Mouse (Mus musculus) adrenal gland, adult 2 months (tissue): ENCODE data around the gene Defb25. TPM values are rescaled to one million over a fixed set of nuclear protein-coding genes. Genes with fewer than 3 reads are reported as not detected.

Experiments
- DNase-seq: peaks from one replicate; pipeline ENCODE4 v3.0.0; 2021
- polyA plus RNA-seq: library from polyadenylated mRNA; depleted of rRNA; stranded (reverse); fragments of >200 nt; gene quantifications from 2 replicates; pipeline ENCODE4 v1.2.3, GENCODE M21; 2012
- total RNA-seq, 2 experiments: library from RNA; stranded (reverse); gene quantifications; 2 replicates each; pipeline ENCODE4 v1.2.3; 2021

The Defb25 gene
- total and polyA plus RNA-seq, 3 experiments: 1.0 TPM; not detected in 2

GRCm38 (mm10) chr2:152626774-152627591, 4.1 kb upstream of the Defb25 start, which contains the start of gene Rem1:
Gene Rem1, plus strand, starts transcription at chr2:152626951.
- DNase-seq: peak; percentile 52

- no peak for DNase-seq
These were observed 2.4 kb upstream of the Defb25 start for GRCm38 (mm10) chr2:152625256-152625655.

GRCm38 (mm10) chr2:152624566-152624965, 1.7 kb upstream of the Defb25 start:
- peak; percentile 73 for DNase-seq

- no peak for DNase-seq
These were observed 702 bp downstream of the Defb25 start for GRCm38 (mm10) chr2:152622151-152622550.

DNA sequence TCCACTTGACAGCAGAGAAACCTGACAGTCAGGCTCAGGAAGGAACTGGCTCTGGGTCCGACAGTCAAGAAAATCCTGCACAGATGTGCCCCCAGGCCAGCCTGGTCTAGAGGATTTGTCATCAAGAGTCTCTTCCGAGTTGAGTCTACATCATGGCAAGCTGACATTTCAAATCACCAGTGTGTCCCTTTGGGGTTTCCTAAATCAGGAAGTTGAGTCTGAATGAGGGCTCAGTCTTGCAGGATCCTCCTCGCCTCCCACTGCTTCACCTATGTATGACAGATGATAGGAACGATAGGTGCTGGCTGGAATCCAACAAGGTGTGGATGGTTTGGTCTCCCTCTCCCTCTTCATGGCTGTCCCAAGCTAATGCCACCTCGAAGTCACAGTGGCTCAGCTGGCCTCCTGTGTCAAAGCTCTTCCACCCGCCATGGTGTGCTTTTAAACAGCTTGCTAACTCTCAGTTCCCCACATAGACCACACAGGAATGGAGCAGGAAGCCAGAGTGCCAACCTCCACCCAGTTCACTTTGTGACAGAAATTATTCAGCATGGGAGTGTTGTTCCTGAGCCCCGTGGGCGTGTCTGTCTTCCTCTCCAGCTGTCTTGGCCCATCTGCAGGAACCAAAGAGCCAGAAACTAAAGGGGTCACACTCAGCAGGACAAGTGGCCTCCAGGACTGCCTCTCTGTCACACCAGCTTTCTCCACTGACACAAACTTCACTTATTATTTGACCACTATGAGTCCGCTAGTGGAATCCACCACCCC, 2.3 kb downstream of the Defb25 start:
- no peak for DNase-seq

DNA sequence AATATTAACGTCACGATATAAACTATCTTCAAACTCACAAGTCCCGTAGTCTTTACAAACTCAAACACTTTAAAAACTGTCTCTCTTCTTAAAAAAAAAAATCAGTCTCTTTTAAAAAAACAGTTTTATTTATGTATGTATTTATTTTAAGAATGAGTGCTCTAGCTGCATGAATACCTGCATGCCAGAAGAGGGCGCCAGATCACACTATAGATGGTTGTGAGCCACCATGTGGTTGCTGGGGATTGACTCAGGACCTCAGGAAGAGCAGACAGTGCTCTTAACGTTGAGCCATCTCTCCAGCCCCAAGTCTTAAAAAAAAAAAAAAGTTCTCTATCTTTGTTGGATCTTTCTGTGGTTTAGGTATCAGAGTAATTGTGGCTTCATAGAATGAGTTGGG, 5.5 kb downstream of the Defb25 start:
- DNase-seq: no peak

DNA sequence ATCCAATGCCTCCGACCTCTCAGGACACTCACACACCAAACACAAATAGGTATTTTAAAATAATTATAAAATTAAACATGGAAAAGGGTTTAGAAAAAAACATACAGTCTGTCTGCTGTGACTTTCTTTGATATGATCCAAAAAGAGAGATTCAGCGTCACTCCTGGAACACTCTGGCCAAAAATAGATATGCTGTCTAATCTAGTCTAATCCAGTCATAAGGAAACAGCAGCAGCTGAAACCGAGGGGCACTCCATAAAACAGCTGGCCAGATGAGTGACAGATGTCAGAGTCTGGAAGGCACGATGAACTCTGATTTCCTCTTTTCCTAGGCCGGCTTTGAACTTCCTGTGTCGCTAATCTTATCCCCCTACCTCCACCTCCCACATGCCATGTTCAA, 6.4 kb downstream of the Defb25 start:
- no peak for DNase-seq

- DNase-seq: peak; percentile 66
These were observed 7.3 kb downstream of the Defb25 start for GRCm38 (mm10) chr2:152615563-152615962.

GRCm38 (mm10) chr2:152612193-152612592, 10.7 kb downstream of the Defb25 start:
- DNase-seq: no peak

DNA sequence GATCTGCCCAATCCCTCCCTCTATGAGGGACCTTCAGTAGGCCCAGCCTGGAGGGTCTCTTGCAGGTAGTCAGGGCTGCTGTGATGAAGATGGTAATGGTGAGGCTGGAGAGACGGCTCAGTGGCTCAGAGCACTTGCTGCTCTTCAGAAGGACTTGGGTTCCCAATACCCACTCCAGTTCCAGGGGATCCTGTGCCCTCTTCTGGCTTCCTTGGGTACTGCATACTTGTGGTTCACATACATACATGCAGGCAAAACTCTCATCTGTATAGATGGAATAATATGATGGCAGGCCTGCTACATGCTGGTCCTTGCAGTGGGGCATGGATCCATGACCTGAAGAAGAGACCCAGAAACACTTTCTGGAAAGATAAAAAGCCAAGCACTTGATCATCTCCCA, 14.1 kb downstream of the Defb25 start:
- no peak for DNase-seq

DNA sequence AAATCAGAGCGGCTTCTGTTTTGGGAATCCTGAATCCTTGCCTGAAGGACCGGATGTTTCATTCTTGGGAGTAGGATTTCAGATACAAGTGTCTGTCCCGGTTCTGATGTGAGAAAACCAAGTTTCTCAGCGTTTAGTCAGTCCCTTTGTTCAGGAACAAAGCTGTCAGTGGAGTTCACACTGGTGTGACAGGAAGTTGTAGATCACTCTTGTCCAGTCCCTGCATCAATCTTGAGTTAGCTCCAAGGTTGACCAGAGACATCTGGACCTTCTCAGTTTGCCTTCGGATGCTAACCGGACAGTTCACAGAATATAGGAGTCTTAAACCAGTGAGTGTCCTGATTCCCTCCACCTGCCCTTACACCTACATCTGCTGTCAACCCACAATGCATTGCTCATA, 15.1 kb downstream of the Defb25 start:
- no peak for DNase-seq

DNA sequence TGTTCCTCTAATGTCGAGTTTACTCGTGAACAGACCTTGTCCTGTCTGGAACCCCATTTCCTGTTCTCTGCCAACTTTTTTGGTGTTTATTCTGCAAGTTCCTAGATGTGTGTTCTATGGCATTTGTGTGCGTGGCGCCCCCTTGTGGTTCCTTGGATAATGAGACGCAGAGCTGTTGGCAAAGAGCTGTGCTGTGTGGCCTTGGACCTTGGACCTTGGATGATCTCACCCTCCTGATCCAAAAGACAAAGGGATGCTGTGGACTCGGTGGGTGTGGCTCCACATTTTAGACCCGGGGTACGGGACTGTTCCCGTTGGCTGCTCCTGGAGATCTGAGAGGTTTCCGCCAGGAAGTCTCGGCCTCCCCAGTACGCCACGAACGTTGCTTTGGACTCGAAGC, 18.8 kb downstream of the Defb25 start, which contains the start of gene Defb36:
Defb36 (plus strand) TSS at position 271 of the 400 bp plus-strand sequence.
- peak; percentile 79 for DNase-seq

GRCm38 (mm10) chr2:152601275-152601960, 21.4 kb downstream of the Defb25 start:
- peak; percentile 38 for DNase-seq

GRCm38 (mm10) chr2:152600076-152600475, 22.8 kb downstream of the Defb25 start:
- peak; percentile 38 for DNase-seq

GRCm38 (mm10) chr2:152599299-152599698, 23.6 kb downstream of the Defb25 start, which contains the start of gene Defb45:
Gene Defb45, minus strand, starts transcription at chr2:152599399.
- DNase-seq: no peak

GRCm38 (mm10) chr2:152589021-152589420, 33.8 kb downstream of the Defb25 start:
- DNase-seq: no peak

GRCm38 (mm10) chr2:152588450-152588849, 34.4 kb downstream of the Defb25 start:
- DNase-seq: no peak

- DNase-seq: peak; percentile 40
These were observed 35.8 kb downstream of the Defb25 start for GRCm38 (mm10) chr2:152586926-152587560.

DNA sequence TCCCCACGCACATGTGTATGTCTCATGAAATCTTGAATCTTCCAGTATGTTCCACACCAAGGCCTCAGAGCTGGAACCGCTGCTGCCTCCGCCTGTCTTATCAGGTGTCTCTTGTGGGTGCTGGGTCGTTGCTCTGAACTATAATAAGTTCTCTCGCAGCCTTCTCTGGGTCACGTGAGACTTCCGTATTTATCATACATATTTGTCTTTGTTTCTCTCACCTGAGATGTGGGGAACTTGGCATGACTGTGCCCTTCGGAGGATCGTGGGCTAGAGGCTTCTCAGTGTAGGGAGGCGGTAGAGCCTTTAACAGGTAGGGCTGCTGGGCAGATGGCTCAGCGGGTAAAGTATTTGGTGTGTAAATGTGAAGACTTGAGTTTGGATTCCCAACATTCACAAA, 42.2 kb downstream of the Defb25 start:
- DNase-seq: no peak

DNA sequence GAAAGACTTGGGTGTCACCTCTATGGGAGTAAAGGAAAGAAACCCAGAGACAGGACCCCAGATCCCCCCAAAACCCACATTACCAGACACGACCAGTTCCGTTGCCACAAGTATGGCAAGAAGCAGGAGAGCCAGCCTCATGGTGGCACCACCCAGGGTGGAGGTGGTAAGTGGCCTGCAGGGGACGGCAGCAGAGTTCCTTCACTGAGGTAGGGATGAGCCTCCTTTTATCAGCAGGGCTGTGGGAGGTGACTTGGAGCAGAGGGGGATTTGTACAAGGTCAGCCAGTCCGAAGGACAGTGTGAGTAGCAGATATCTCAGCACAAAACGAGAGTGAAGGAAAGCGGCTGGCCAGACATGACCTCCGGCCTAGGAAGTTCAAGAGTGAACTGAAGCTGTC, 42.7 kb downstream of the Defb25 start, which contains the start of gene Defb19:
Defb19 (minus strand) TSS at position 206 of the 400 bp plus-strand sequence.
- DNase-seq: peak; percentile 40

DNA sequence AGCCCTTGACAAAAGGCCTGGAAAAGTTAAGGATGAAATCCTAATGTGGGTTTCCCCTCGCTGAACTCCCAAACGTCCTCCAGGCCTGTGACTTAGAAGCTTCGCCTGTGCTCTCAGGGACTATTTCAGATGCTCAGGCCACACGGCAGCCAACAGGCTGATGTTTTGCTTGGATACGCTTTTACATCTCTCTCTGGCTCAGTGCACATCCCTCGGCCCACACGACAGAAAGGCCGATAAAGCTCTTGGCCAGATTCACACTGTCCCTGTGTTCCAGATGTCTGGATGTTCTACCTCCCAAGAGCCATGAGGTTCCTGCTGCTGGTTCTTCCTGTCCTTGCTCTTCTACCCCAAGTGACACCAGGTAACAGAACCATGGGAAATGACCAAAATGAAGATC, 49.4 kb downstream of the Defb25 start:
- DNase-seq: no peak
